Mouse (Mus musculus) lung, postnatal 0 days (tissue): ENCODE data around the gene Cplx1.

Source experiments
- CTCF ChIP-seq: IDR thresholded peaks from 2 replicates; pipeline ENCODE4 v1.5.1; 2016; ENCODE audit warnings: antibody characterized with exemption, mild to moderate bottlenecking
- EP300 ChIP-seq: IDR thresholded peaks from 2 replicates; pipeline ENCODE4 v1.6.1; 2016; ENCODE audit warnings: antibody characterized with exemption, mild to moderate bottlenecking, control low read depth

DNA sequence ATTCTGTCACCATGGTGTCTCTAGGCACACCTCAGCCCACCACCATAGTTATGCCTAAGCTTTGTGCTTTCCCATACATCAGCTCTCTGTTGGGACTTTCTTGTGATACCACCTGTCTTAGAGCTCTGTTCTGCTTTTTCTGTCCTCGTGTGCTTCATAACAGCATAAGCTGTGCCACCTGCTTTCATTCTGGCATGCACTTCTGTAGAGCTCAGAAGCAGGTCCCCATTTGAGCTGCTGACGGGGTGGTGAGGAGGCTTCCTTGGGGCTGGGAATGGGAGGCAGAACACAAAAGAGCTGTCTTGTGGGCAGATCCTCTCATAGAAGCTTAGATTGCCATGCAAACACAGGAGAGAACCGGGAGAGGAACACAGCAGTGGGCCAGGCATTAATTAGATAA lies 73.8 kb downstream of the Cplx1 start:
- no peak for TF ChIP-seq CTCF
- no peak for TF ChIP-seq EP300
